Mouse (Mus musculus): ENCODE results near the gene Vsig8. TPM values are rescaled to one million over a fixed set of nuclear protein-coding genes. Genes with fewer than 3 reads are reported as not detected.
A peak's percentile ranks its signal among the peaks of the same experiment; 100 is the strongest.

The Vsig8 gene
- total RNA-seq, 2 experiments from 2014 or later, result 0.24 to 0.30 TPM

- no peak for DNase-seq
These were observed 37.6 kb downstream of the Vsig8 start for GRCm38 (mm10) chr1:172593321-172593720.

- no peak for DNase-seq
These were observed 38.2 kb downstream of the Vsig8 start for GRCm38 (mm10) chr1:172593956-172594355.

GRCm38 (mm10) chr1:172594495-172594894 lies 38.8 kb downstream of the Vsig8 start:
- DNase-seq, result peak; percentile 58

- DNase-seq, result no peak
These were observed 46.6 kb downstream of the Vsig8 start, which contains the start of gene Fcrl6 for GRCm38 (mm10) chr1:172602326-172602725. Fcrl6 (minus strand) TSS chr1:172602551.

GRCm38 (mm10) chr1:172611304-172611703 lies 55.6 kb downstream of the Vsig8 start:
- DNase-seq, result no peak

- no peak for DNase-seq
These were observed 57.0 kb downstream of the Vsig8 start for GRCm38 (mm10) chr1:172612745-172613144.

Other genes starting within 250 kb of the Vsig8 start
- under 1 TPM in 1 of 2 experiments, not detected in 1; 0.12 TPM for gene Kcnj9, start 226.6 kb upstream of the Vsig8 start, total RNA-seq (2021)
- gene Kcnj10, start 214.7 kb upstream of the Vsig8 start, total RNA-seq (2021), result 1 to 10 TPM in 1 of 2 experiments, under 1 TPM in 1; 0.90 to 1.3 TPM
- gene Pigm, start 179.4 kb upstream of the Vsig8 start, total RNA-seq (2021), result 10 to 100 TPM; 13.6 to 13.8 TPM
- 1 to 10 TPM in 1 of 2 experiments, under 1 TPM in 1; 0.97 to 1.3 TPM for gene Slamf9, start 80.6 kb upstream of the Vsig8 start, total RNA-seq (2021)
- gene Igsf9, start 74.2 kb upstream of the Vsig8 start, total RNA-seq (2021), result 1 to 10 TPM; 2.5 to 4.8 TPM
- 100 to 1,000 TPM; 120 to 138 TPM for gene Tagln2, start 55.9 kb upstream of the Vsig8 start, total RNA-seq (2021)
- gene Cfap45, start 35.1 kb upstream of the Vsig8 start, total RNA-seq (2021), result 1 to 10 TPM in 1 of 2 experiments, under 1 TPM in 1; 0.96 to 2.6 TPM
- under 1 TPM in 1 of 2 experiments, not detected in 1; 0.58 TPM for gene Slamf8, start 34.6 kb downstream of the Vsig8 start, total RNA-seq (2021)
- gene Fcrl6, start 46.6 kb downstream of the Vsig8 start, total RNA-seq (2021), result not detected
- gene Dusp23, start 77.0 kb downstream of the Vsig8 start, total RNA-seq (2021), result 10 to 100 TPM; 11.2 to 13.2 TPM
- gene Crp, start 142.1 kb downstream of the Vsig8 start, total RNA-seq (2021), result 10 to 100 TPM; 15.1 to 39.1 TPM

Measured in adrenal gland, postnatal 10 days (tissue).